Mouse (Mus musculus) intestine, embryonic 14.5 days (tissue): ENCODE data around the gene Mn1. TPM values are rescaled to one million over a fixed set of nuclear protein-coding genes. Genes with fewer than 3 reads are reported as not detected.

Experiments used
- ATAC-seq: fragments of 200-750 bp; cut with Nextera tagmentation; replicated peaks from 2 replicates; pipeline ENCODE4 v1.8.0; 2017; ENCODE audit warnings: low read depth, moderate number of reproducible peaks, moderate TSS enrichment, moderate library complexity; ENCODE audit not compliant: low FRiP score, low TSS enrichment
- DNase-seq: peaks from one replicate; pipeline ENCODE4 v3.0.0-alpha.2; 2018; ENCODE audit warnings: low spot score
- H3K27ac ChIP-seq: fragments of 300-500 bp; sonication (generic); 2 replicates; pipeline ENCODE4 v1.5.1; 2014; ENCODE audit warnings: low read depth, mild to moderate bottlenecking, control low read depth
- H3K27me3 ChIP-seq: fragments of 300-500 bp; sonication (generic); replicated peaks from 2 replicates; pipeline ENCODE4 v1.6.1; 2014; ENCODE audit warnings: low read length, control low read depth; ENCODE audit not compliant: control insufficient read depth, insufficient read depth
- H3K36me3 ChIP-seq: fragments of 300-500 bp; sonication (generic); 2 replicates; pipeline ENCODE4 v1.6.1; 2014; ENCODE audit warnings: low read length, control low read depth; ENCODE audit not compliant: control insufficient read depth, insufficient read depth
- H3K4me1 ChIP-seq: fragments of 300-500 bp; sonication (generic); replicated peaks from 2 replicates; pipeline ENCODE4 v1.6.1; 2014; ENCODE audit warnings: low read length, control low read depth, mixed read lengths; ENCODE audit not compliant: control insufficient read depth, insufficient read depth
- H3K4me2 ChIP-seq: fragments of 300-500 bp; sonication (generic); 2 replicates; pipeline ENCODE4 v1.6.1; 2014; ENCODE audit warnings: low read length
- H3K4me3 ChIP-seq: fragments of 300-500 bp; sonication (generic); 2 replicates; pipeline ENCODE4 v1.5.1; 2014; ENCODE audit warnings: low read depth, low read length, control low read depth, mixed read lengths
- H3K9ac ChIP-seq: fragments of 300-500 bp; sonication (generic); 2 replicates; pipeline ENCODE4 v1.6.1; 2014; ENCODE audit warnings: mild to moderate bottlenecking, low read length
- H3K9me3 ChIP-seq: fragments of 300-500 bp; sonication (generic); 2 replicates; pipeline ENCODE4 v1.6.1; 2016; ENCODE audit warnings: low read length, control low read depth; ENCODE audit not compliant: control insufficient read depth
- WGBS: fragments of 180-500 bp; shearing (Covaris S2); extraction: QIAGEN DNeasy Blood & Tissue Kit; methylation state at CpG from one replicate; pipeline ENCODE4 v1.1.7; 2014; 5-methylcytosine and 5-hydroxymethylcytosine counted together
- polyA plus RNA-seq: library from polyadenylated mRNA; unstranded; fragments of >200 nt; fragmentation: Nextera tagmentation; extraction: Ambion mirVana; gene quantifications from 2 replicates; pipeline ENCODE4 v1.2.1, GENCODE M21; 2014

The Mn1 gene
- polyA plus RNA-seq, 1 experiment from 2014 or later: 10.9 TPM

DNA sequence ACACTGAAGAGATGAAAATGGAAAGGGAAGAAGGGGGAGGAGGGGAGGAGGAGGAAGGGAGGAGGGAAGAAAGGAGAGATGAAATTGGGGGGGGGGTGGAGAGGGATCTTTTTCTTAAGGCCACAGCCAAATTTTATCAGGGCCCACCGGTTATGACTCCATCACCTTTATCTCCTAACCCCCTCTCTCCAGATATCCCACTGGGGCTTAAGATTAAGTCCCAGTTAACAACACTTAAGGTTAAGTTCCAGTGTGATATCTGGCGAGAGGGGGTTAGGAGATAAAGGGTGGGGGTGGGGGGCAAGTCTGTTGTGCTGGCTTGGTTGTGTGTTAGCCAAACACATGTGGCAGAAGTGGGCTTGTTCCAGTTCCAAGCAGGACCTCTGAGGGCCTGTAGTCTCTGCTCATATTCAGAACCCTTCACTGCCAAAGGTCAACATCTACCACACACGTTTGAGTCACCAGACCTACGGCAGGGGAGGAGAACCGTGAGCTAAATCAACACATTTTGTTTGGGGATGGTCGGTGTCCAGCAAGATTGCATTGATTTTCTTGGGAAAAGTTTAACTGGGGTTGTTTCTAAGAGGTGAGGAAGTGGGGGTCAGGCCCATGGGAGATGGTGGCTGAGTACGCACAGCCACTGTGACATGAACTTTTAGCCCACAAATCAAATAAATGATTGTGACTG lies 52.2 kb downstream of the Mn1 start:
- no peak for DNase-seq
- no peak for ATAC-seq
- no peaks in the 10 kb centered on the region; the same call in 1 of the 2 replicates for H3K4me1 ChIP-seq
- H3K4me3 ChIP-seq: no peak overlapping the region
- WGBS: 56% methylated on average over 7 of the region's 7 CpGs
- no peak overlapping the region for H3K4me2 ChIP-seq
- no peaks in the 10 kb centered on the region for H3K36me3 ChIP-seq
- no peak overlapping the region for H3K27ac ChIP-seq
- H3K9ac ChIP-seq: no peak overlapping the region
- H3K27me3 ChIP-seq: no peaks in the 10 kb centered on the region
- no peaks in the 10 kb centered on the region; the same call in 1 of the 2 replicates for H3K9me3 ChIP-seq

DNA sequence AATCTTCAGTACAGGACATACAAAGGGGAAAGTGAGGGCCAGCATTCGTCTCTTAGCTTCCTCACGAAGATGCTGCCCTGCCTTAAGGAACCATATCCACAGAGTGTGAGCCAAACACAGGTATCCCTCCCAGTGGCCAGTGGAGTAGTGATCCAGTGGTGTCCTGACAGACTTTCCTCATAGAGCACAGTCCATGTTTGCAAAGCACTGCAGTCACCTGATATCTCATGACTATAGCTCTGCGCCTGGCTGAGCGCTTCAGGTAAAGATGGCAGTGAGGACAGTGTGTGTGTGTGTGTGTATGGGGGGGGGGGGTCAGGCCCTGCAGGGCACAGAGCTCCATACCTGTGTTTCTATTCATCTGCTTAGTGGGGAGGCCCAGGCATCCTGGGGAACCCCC lies 53.7 kb downstream of the Mn1 start:
- H3K4me2 ChIP-seq: no peak overlapping the region
- no peak for DNase-seq
- H3K27me3 ChIP-seq: no peaks in the 10 kb centered on the region
- no peaks in the 10 kb centered on the region; the same call in 1 of the 2 replicates for H3K4me1 ChIP-seq
- no peak overlapping the region for H3K27ac ChIP-seq
- H3K9ac ChIP-seq: no peak overlapping the region
- H3K4me3 ChIP-seq: no peak overlapping the region
- WGBS: 81% methylated on average over 4 of the region's 4 CpGs
- H3K36me3 ChIP-seq: no peaks in the 10 kb centered on the region
- no peaks in the 10 kb centered on the region for H3K9me3 ChIP-seq
- ATAC-seq: no peak; the same call in 1 of the 2 replicates

DNA sequence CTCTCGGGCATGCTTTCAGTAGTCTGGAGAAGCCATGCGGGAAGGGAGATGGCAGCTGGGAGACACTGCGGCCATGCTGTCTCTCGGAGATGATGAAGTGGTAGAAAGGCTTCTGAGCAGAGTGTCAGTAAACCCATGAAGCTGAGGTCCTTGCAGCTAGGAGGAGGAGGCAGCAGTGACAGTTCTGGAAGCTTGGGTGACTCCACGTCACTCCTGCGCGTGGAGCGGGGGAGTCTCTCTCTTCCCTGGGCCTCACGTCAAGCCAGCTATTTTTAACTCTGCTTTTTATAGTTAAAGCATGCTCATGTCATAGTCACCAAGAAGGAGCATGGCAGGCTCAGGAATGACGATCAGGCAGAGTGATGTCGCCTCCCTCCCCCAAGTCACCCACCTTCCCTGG lies 56.3 kb downstream of the Mn1 start:
- no peaks in the 10 kb centered on the region for H3K9me3 ChIP-seq
- ATAC-seq: no peak
- H3K4me2 ChIP-seq: no peak overlapping the region
- no peak for DNase-seq
- H3K27me3 ChIP-seq: no peaks in the 10 kb centered on the region
- no peaks in the 10 kb centered on the region for H3K36me3 ChIP-seq
- no peak overlapping the region for H3K9ac ChIP-seq
- 71% methylated on average over 11 of the region's 11 CpGs for WGBS
- H3K4me1 ChIP-seq: no peaks in the 10 kb centered on the region
- no peak overlapping the region for H3K4me3 ChIP-seq
- no peak overlapping the region for H3K27ac ChIP-seq

DNA sequence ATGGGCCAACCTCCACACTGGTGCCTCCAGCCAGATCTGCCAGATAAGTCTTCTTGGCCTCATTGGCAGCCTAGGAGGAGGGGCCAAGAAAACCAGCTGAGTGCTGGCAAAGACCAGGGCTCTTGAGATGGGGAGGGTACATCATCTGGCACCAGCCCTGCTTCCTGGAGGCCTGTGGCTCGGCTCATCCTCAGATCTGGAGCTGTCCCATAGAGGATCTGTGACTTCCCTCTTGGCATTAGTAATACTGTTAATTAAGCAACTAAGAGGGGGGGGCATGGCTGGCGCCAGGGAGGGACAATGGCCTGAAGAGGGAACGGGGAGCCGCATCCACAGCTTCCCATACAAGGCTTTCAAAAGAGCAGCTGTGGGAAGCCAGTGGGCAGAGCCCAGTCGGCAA lies 58.6 kb downstream of the Mn1 start:
- Histone ChIP-seq H3K4me2 (no peak overlapping the region), H3K4me3 (no peak overlapping the region), H3K4me1 (no peaks in the 10 kb centered on the region), H3K36me3 (no peaks in the 10 kb centered on the region), H3K27ac (no peak overlapping the region), H3K27me3 (no peaks in the 10 kb centered on the region), H3K9ac (no peak overlapping the region), H3K9me3 (no peaks in the 10 kb centered on the region)
- WGBS: 85% methylated on average over 5 of the region's 5 CpGs
- ATAC-seq (no peak), DNase-seq (no peak)

DNA sequence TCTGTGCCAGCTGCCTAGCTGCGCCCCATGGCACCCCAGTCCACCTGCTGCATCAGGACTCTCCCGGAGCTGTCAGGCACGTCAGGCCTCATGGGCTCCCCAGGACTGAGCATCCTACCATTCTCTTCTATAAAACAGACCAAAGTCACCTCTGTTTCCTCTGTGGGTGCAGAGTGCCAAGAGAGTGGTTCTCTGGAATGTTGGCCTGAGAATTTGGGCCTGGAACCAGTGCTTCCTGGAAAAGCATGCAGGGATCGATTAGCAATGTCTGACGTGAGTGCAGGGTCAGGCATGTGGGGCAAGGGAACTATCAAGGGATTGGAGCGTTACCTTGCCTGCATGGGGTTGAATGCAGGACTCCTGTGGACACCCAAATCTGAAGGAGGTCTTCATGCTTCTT lies 59.0 kb downstream of the Mn1 start:
- Histone ChIP-seq H3K9ac (no peak overlapping the region), H3K4me2 (no peak overlapping the region), H3K9me3 (no peaks in the 10 kb centered on the region), H3K36me3 (no peaks in the 10 kb centered on the region), H3K4me3 (no peak overlapping the region), H3K27me3 (no peaks in the 10 kb centered on the region), H3K27ac (no peak overlapping the region), H3K4me1 (no peaks in the 10 kb centered on the region)
- DNase-seq (no peak), ATAC-seq (no peak)
- WGBS: 85% methylated on average over 6 of the region's 6 CpGs

DNA sequence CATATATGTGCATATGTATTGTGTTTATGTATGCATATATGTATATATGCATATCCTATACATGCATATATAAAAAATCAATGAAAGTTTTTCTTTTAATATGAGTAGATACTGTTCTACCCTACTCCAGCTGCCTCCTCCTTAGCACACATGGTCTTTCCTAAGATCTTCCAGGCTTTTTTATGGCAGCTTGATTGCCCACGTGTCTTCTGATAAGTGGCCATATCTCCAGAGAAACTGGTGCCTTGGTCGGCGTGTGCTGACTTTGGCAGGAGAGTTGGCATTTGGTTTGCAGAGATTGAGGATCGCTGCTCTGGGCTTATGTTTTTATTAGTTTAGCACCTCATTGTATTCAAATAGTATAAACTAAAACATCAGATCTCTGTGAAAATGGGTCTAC lies 68.7 kb downstream of the Mn1 start:
- no peak overlapping the region for H3K9ac ChIP-seq
- ATAC-seq (no peak), DNase-seq (no peak)
- H3K4me3 ChIP-seq: no peak overlapping the region
- WGBS: 62% methylated on average over 4 of the region's 4 CpGs
- no peak overlapping the region for H3K27ac ChIP-seq
- no peaks in the 10 kb centered on the region for H3K27me3 ChIP-seq
- no peak overlapping the region for H3K4me2 ChIP-seq
- no peaks in the 10 kb centered on the region for H3K36me3 ChIP-seq
- no peaks in the 10 kb centered on the region for H3K4me1 ChIP-seq
- no peaks in the 10 kb centered on the region for H3K9me3 ChIP-seq

DNA sequence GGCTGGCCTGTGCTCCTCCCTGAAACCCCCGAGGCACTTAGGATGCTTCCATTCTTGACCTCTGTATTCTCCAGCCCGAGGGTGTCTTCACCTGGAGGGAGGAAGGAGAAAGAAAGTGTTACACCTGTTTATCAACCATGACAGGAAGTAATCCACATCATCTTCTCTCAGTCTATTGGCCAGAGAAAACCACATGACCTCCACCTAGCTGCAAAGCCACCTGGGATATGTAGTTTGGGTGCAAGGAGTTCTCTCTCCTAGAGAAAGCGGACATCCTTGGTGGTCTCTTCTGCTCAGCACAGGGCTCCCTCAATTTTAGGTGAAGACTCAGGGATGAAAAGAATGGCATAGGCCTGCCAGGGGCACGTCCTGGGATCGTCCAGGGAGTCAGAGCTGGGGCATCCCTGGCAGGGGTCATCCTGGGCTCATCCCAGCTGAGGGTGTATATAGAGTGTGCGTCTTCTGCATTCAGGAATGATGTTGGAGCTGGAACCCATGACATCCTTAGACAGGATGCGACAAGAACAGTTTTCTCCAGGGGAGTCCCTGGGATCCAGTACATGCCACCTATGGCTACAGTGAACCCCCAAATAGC lies 72.0 kb downstream of the Mn1 start:
- H3K27ac ChIP-seq: no peak overlapping the region
- ATAC-seq: no peak
- no peaks in the 10 kb centered on the region for H3K36me3 ChIP-seq
- H3K27me3 ChIP-seq: no peaks in the 10 kb centered on the region
- no peak overlapping the region for H3K9ac ChIP-seq
- no peaks in the 10 kb centered on the region for H3K9me3 ChIP-seq
- no peaks in the 10 kb centered on the region for H3K4me1 ChIP-seq
- H3K4me2 ChIP-seq: no peak overlapping the region
- WGBS: 55% methylated on average over 7 of the region's 7 CpGs
- H3K4me3 ChIP-seq: no peak overlapping the region
- no peak for DNase-seq

DNA sequence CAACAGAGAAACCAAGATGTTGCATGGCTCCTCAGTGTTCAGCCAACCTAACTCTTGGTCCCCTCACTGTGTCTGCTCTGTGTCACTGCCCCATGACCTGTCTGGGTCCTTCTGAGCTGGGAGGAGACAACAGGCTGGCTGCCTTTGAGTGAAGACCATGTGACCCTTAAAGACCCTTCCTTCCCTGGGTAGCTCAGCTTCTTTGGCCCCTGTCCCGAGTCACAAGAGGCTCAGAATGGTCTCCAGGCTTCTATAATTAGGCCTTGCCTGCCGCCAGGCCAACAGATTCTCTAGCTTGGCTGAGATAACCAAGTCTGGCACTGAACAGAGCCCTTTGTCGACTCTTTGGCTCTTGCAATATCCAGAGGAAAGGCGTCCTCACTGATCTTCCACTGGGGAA lies 73.4 kb downstream of the Mn1 start:
- no peak for DNase-seq
- Histone ChIP-seq H3K4me3 (no peak overlapping the region), H3K4me2 (no peak overlapping the region), H3K4me1 (no peaks in the 10 kb centered on the region), H3K9me3 (no peaks in the 10 kb centered on the region), H3K27me3 (no peaks in the 10 kb centered on the region), H3K36me3 (no peaks in the 10 kb centered on the region), H3K27ac (no peak overlapping the region), H3K9ac (no peak overlapping the region)
- WGBS: 68% methylated on average over 4 of the region's 4 CpGs
- no peak for ATAC-seq

DNA sequence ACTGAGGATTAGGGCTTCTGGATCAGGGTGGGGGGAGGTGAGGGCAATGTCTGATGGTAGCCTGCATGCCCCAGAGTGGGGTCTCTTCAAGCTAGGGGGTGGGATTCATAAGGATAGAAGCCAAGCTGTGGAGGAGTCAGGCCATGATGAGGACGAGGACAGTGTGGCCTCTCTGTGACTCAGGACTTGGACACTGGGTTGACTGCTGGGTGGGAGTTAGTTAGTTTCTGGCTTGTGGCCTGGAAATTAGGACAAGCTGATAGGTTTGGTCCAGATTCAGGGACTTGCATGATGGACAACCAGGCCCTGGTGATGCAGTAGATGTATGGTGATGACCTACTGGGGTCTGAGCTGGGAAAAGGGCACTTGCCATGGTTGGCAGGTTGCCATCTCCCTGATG lies 74.3 kb downstream of the Mn1 start:
- H3K4me3 ChIP-seq: no peak overlapping the region
- H3K4me2 ChIP-seq: no peak overlapping the region
- no peak overlapping the region for H3K27ac ChIP-seq
- DNase-seq (no peak), ATAC-seq (no peak)
- no peaks in the 10 kb centered on the region for H3K36me3 ChIP-seq
- H3K9ac ChIP-seq: no peak overlapping the region
- 89% methylated on average over 1 of the region's 1 CpGs for WGBS
- no peaks in the 10 kb centered on the region for H3K4me1 ChIP-seq
- no peaks in the 10 kb centered on the region for H3K27me3 ChIP-seq
- no peaks in the 10 kb centered on the region for H3K9me3 ChIP-seq
